Mouse (Mus musculus): ENCODE results near the gene Tent5d.

Tent5d gene

GRCm38 (mm10) chrX:107792290-107792689 is at the start of gene Tent5d:
Gene Tent5d, plus strand, starts transcription at chrX:107792590.
- TF ChIP-seq GATA4 (IDR thresholded peaks at IDR 0.05; ENCODE audit: insufficient replicate concordance, low read length): no peak

- no peak for TF ChIP-seq GATA4 (IDR thresholded peaks at IDR 0.05; ENCODE audit: insufficient replicate concordance, low read length)
Observed at GRCm38 (mm10) chrX:107767896-107768295, 24.5 kb upstream of the Tent5d start.

GRCm38 (mm10) chrX:107790136-107790535 is 2.3 kb upstream of the Tent5d start:
- TF ChIP-seq GATA4 (IDR thresholded peaks at IDR 0.05; ENCODE audit: insufficient replicate concordance, low read length): no peak

- no peak for TF ChIP-seq GATA4 (IDR thresholded peaks at IDR 0.05; ENCODE audit: insufficient replicate concordance, low read length)
Observed at GRCm38 (mm10) chrX:107790750-107791493, 1.5 kb upstream of the Tent5d start.

GRCm38 (mm10) chrX:107795785-107796184 is 3.4 kb downstream of the Tent5d start:
- TF ChIP-seq GATA4 (IDR thresholded peaks at IDR 0.05; ENCODE audit: insufficient replicate concordance, low read length): no peak

- no peak for TF ChIP-seq GATA4 (IDR thresholded peaks at IDR 0.05; ENCODE audit: insufficient replicate concordance, low read length)
Observed at GRCm38 (mm10) chrX:107796919-107797318, 4.5 kb downstream of the Tent5d start.

- TF ChIP-seq GATA4 (IDR thresholded peaks at IDR 0.05; ENCODE audit: insufficient replicate concordance, low read length): no peak
Observed at GRCm38 (mm10) chrX:107812120-107812519, 19.7 kb downstream of the Tent5d start.

- no peak for TF ChIP-seq GATA4 (IDR thresholded peaks at IDR 0.05; ENCODE audit: insufficient replicate concordance, low read length)
Observed at GRCm38 (mm10) chrX:107815502-107816217, 23.3 kb downstream of the Tent5d start.

- no peak for TF ChIP-seq GATA4 (IDR thresholded peaks at IDR 0.05; ENCODE audit: insufficient replicate concordance, low read length)
Observed at GRCm38 (mm10) chrX:107816218-107816554, 23.8 kb downstream of the Tent5d start, which contains the start of gene 2610002M06Rik. Gene 2610002M06Rik, minus strand, starts transcription at chrX:107816334.

- no peak for TF ChIP-seq GATA4 (IDR thresholded peaks at IDR 0.05; ENCODE audit: insufficient replicate concordance, low read length)
Observed at GRCm38 (mm10) chrX:107816726-107817125, 24.3 kb downstream of the Tent5d start.

GRCm38 (mm10) chrX:107858165-107858564 is 65.8 kb downstream of the Tent5d start:
- TF ChIP-seq GATA4 (IDR thresholded peaks at IDR 0.05; ENCODE audit: insufficient replicate concordance, low read length): no peak

Measured in liver, adult (tissue).